Mouse (Mus musculus): ENCODE data around the gene Aldob.

DNA sequence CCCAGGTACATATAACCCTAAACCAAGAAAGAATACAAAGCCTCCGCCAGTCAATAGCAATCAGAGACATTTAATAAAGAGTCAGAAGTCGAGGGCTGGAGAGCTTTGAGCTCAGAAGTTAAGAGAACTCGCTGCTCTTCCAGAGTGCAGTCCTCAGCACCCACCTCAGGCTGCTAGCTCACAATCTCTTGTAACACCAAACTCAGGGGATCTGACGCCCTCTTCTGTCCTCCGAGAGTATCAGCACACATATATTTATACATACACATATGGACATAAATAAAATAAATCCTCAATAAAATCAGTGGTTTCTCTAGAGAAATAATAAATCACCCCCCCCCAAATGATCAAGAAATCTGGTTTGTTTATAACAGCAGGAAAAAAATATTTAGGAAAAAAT, 29.9 kb downstream of the Aldob start:
- TF ChIP-seq CTCF (IDR thresholded peaks at IDR 0.05) (no peak), POLR2A (IDR thresholded peaks at IDR 0.05; ENCODE audit: insufficient read depth, low read depth, low read length) (no peak), EP300 (IDR thresholded peaks at IDR 0.05; ENCODE audit: insufficient read depth, low read depth, low read length) (no peak)

Data from heart, adult 2 months (tissue).